Mouse (Mus musculus): ENCODE measurements around the gene Tead1. TPM values are rescaled to one million over a fixed set of nuclear protein-coding genes. Genes with fewer than 3 reads are reported as not detected.

The Tead1 gene
- polyA plus RNA-seq, 1 experiment from 2014 or later = 36.2 TPM

DNA sequence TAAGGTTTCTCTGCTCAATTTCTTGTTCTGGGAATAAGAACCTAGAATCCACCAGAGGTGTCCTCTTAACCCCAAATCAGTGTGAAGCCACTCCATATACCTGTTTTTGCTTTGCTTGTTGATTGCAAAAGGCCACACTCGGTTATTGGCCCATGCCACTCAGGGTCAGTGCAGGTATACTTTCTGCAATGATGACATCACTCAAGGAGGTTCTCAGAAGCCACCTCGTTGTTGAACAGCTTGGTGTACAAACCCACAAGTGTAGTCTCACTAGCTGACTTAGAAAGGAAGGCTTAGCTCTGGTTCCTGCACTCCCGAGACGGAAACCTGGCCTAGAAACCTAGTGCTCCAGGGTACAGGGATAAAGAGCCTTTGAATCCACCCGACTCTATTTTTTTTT is 263.4 kb downstream of the Tead1 start:
- Histone ChIP-seq H3K4me3 (ENCODE audit: low read depth, low read length) (no peak overlapping the region), H3K9ac (replicated peaks; ENCODE audit: low read depth, low read length) (no peak overlapping the region), H3K36me3 (ENCODE audit: control insufficient read depth, insufficient read depth, low read length) (no peaks in the 10 kb centered on the region), H3K4me2 (replicated peaks; ENCODE audit: low read depth, low read length) (no peak overlapping the region), H3K4me1 (ENCODE audit: control insufficient read depth, insufficient read depth, low read length) (no peaks in the 10 kb centered on the region), H3K9me3 (ENCODE audit: control insufficient read depth, low read depth, low read length) (no peaks in the 10 kb centered on the region), H3K27ac (ENCODE audit: low read length) (no peak overlapping the region), H3K27me3 (ENCODE audit: control insufficient read depth, insufficient read depth, low read length) (no peaks in the 10 kb centered on the region)
- WGBS = 59% methylated on average over 5 of the region's 5 CpGs
- ATAC-seq (ENCODE audit: insufficient number of reproducible peaks, insufficient read depth, low FRiP score, low read depth) = no peak

DNA sequence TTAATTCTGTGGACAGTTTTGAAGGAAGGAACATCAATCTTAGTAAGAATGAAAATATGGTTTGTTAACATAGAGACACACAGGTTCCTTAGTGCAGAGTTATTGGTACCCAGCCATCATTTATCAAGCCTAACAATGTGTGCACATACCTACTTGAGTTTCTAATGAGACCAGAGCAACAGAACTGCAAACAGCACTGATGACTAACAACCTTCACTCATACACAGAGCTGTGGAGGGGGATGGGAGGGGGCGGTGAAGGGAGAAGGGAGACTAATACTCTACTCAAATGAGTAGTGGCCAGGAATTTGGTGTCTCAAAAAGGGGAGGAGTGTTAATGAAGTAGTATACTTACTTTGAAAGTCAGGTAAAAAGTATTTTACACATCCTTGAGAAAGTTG is 263.9 kb downstream of the Tead1 start:
- Histone ChIP-seq H3K36me3 (ENCODE audit: control insufficient read depth, insufficient read depth, low read length) (no peaks in the 10 kb centered on the region), H3K4me2 (replicated peaks; ENCODE audit: low read depth, low read length) (no peak overlapping the region), H3K9me3 (ENCODE audit: control insufficient read depth, low read depth, low read length) (no peaks in the 10 kb centered on the region), H3K27ac (ENCODE audit: low read length) (no peak overlapping the region), H3K27me3 (ENCODE audit: control insufficient read depth, insufficient read depth, low read length) (no peaks in the 10 kb centered on the region), H3K4me1 (ENCODE audit: control insufficient read depth, insufficient read depth, low read length) (no peaks in the 10 kb centered on the region), H3K9ac (replicated peaks; ENCODE audit: low read depth, low read length) (no peak overlapping the region), H3K4me3 (ENCODE audit: low read depth, low read length) (no peak overlapping the region)
- 76% methylated on average over 1 of the region's 1 CpGs for WGBS
- ATAC-seq (ENCODE audit: insufficient number of reproducible peaks, insufficient read depth, low FRiP score, low read depth) = no peak

DNA sequence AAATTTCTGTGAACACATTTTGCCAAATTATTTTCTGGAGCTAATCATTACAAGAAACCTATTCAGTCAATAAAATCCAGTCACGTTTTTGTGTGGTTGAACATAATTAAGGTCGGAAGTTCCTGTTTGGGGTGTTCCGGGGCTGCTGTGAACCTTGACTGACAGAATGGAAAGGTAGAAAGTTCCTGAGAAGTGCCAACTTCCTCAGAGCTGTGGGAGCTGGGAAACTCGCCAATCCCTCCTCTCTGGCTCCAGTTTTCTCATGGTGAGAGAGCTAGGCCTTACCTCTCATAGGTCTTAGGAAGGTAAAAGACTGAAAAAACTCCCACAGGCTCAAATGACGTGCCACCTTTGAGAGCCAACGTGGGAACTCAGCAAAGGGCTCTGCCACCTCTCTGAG is 267.6 kb downstream of the Tead1 start:
- WGBS = 43% methylated on average over 6 of the region's 6 CpGs
- H3K4me1 ChIP-seq (ENCODE audit: control insufficient read depth, insufficient read depth, low read length) = no peaks in the 10 kb centered on the region
- H3K4me3 ChIP-seq (ENCODE audit: low read depth, low read length) = no peak overlapping the region
- H3K27ac ChIP-seq (ENCODE audit: low read length) = no peak overlapping the region
- no peaks in the 10 kb centered on the region for H3K36me3 ChIP-seq (ENCODE audit: control insufficient read depth, insufficient read depth, low read length)
- H3K4me2 ChIP-seq (replicated peaks; ENCODE audit: low read depth, low read length) = no peak overlapping the region
- H3K9me3 ChIP-seq (ENCODE audit: control insufficient read depth, low read depth, low read length) = no peaks in the 10 kb centered on the region
- no peaks in the 10 kb centered on the region for H3K27me3 ChIP-seq (ENCODE audit: control insufficient read depth, insufficient read depth, low read length)
- ATAC-seq (ENCODE audit: insufficient number of reproducible peaks, insufficient read depth, low FRiP score, low read depth) = no peak
- H3K9ac ChIP-seq (replicated peaks; ENCODE audit: low read depth, low read length) = no peak overlapping the region

DNA sequence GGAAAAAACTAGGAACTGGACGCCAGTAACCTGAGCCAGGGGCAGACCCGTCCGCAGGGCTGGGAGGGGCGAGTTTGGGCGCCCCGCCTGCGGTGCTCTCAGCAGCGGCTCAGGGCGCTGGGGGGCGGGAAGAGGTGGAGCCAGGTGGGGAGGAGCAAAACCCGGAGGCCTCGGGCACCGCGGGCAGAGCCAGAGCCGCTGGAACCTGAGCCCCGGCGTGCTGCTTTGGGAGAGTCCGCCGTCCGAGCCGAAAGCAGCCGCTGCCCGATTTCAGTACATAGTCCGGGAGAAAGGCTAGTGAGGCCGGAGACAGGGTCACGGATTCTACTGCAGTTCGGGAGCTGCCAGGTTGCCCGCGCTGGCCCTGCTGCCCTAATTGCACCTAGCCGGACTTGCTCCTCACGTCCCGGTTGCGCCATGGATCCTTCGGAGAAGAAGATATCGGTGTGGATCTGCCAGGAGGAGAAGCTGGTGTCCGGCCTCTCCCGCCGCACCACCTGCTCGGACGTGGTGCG is 274.7 kb downstream of the Tead1 start, which contains the start of gene Rassf10:
TSS of gene Rassf10 (plus strand) at position 186 of the 515 bp plus-strand sequence.
- peak; percentile 92 for ATAC-seq (ENCODE audit: insufficient number of reproducible peaks, insufficient read depth, low FRiP score, low read depth)
- Histone ChIP-seq H3K4me3 (ENCODE audit: low read depth, low read length) (peak within 1 kb of the TSS; percentile 58), H3K27ac (ENCODE audit: low read length) (0 out of 2 replicates have a peak within 1 kb of the TSS, but pooled peaks have one; percentile 12), H3K4me2 (replicated peaks; ENCODE audit: low read depth, low read length) (peak within 1 kb of the TSS; percentile 91), H3K36me3 (ENCODE audit: control insufficient read depth, insufficient read depth, low read length) (no peaks in the 10 kb centered on the region), H3K27me3 (ENCODE audit: control insufficient read depth, insufficient read depth, low read length) (peaks cover 10% of the 10 kb centered on the region; the same call in 1 of the 2 replicates), H3K4me1 (ENCODE audit: control insufficient read depth, insufficient read depth, low read length) (no peaks in the 10 kb centered on the region; the same call in none of the 2 replicates), H3K9ac (replicated peaks; ENCODE audit: low read depth, low read length) (peak within 1 kb of the TSS; percentile 42; the same call in 1 of the 2 replicates), H3K9me3 (ENCODE audit: control insufficient read depth, low read depth, low read length) (no peaks in the 10 kb centered on the region)
- WGBS = 1% methylated on average over 41 of the region's 41 CpGs

DNA sequence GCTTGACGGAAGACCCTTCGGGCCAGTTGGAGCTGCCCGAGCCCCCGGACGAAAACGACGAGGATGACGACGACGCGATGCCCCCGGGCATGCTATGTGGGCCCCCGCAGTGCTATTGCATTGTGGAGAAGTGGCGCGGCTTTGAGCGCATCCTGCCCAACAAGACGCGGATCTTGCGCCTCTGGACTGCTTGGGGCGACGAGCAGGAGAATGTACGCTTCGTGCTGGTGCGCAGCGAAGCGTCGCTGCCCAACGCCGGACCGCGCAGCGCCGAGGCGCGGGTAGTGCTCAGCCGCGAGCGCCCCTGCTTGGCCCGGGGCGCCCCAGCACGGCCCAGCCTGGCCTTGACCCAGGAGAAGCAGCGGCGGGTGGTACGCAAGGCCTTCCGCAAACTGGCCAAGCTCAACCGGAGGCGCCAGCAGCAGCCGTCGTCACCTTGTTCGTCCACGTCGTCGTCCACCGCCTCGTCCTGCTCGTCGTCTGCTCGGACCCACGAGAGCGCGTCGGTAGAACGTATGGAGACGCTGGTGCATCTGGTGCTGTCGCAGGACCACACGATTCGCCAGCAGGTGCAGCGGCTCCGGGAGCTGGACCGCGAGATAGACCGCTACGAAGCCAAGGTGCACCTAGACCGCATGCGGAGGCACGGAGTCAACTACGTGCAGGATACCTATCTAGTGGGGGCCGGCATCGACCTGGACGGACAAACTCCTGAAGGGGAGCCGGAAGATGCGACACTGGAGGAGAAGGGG is 275.4 kb downstream of the Tead1 start:
- 0 out of 2 replicates have a peak, but pooled peaks have one; percentile 24 for ATAC-seq (ENCODE audit: insufficient number of reproducible peaks, insufficient read depth, low FRiP score, low read depth)
- H3K27me3 ChIP-seq (ENCODE audit: control insufficient read depth, insufficient read depth, low read length) = peaks cover 10% of the 10 kb centered on the region; the same call in 1 of the 2 replicates
- no peaks in the 10 kb centered on the region; the same call in none of the 2 replicates for H3K4me1 ChIP-seq (ENCODE audit: control insufficient read depth, insufficient read depth, low read length)
- no peaks in the 10 kb centered on the region for H3K9me3 ChIP-seq (ENCODE audit: control insufficient read depth, low read depth, low read length)
- H3K4me2 ChIP-seq (replicated peaks; ENCODE audit: low read depth, low read length) = peak overlapping the region; percentile 91
- 0 out of 2 replicates have a peak overlapping the region, but pooled peaks have one; percentile 12 for H3K27ac ChIP-seq (ENCODE audit: low read length)
- H3K4me3 ChIP-seq (ENCODE audit: low read depth, low read length) = peak overlapping the region; percentile 58
- 1% methylated on average over 81 of the region's 82 CpGs for WGBS
- no peaks in the 10 kb centered on the region for H3K36me3 ChIP-seq (ENCODE audit: control insufficient read depth, insufficient read depth, low read length)
- H3K9ac ChIP-seq (replicated peaks; ENCODE audit: low read depth, low read length) = peak overlapping the region; percentile 42; the same call in 1 of the 2 replicates

DNA sequence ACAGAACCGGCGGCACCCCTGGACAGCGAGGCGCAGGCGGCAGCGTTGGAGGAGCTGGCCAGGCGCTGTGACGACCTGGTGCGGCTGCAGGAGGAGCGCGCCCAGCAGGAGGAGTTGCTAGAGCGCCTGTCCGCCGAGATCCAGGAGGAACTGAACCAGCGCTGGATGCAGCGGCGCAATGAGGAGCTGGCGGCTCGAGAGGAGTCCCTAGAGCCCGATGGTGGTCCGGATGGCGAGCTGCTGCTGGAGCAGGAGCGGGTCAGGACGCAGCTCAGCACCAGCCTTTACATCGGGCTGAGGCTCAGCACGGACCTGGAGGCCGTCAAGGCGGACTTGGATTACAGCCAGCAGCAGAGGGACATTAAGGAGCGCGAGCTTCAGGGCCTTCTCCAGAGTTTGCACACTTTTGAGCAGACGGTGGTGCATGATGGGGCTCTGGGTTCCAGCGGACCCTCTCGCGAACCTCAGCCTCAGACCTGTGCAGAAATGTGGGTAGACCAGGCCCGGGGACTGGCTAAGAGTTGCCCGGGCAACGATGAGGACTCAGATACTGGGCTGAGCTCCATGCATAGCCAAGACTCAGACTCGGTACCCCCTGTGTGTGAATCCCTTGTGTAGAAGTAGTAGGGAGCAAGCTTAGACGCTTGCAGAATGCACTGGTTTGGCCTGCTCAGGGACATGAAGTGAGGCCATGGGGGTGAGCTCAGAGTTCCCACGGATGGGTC is 276.1 kb downstream of the Tead1 start:
- WGBS = 6% methylated on average over 40 of the region's 40 CpGs
- peak overlapping the region; percentile 91 for H3K4me2 ChIP-seq (replicated peaks; ENCODE audit: low read depth, low read length)
- peak overlapping the region; percentile 17; the same call in 1 of the 2 replicates for H3K27ac ChIP-seq (ENCODE audit: low read length)
- no peaks in the 10 kb centered on the region for H3K36me3 ChIP-seq (ENCODE audit: control insufficient read depth, insufficient read depth, low read length)
- peak overlapping the region; percentile 42; the same call in 1 of the 2 replicates for H3K9ac ChIP-seq (replicated peaks; ENCODE audit: low read depth, low read length)
- H3K4me1 ChIP-seq (ENCODE audit: control insufficient read depth, insufficient read depth, low read length) = no peaks in the 10 kb centered on the region; the same call in none of the 2 replicates
- no peaks in the 10 kb centered on the region for H3K9me3 ChIP-seq (ENCODE audit: control insufficient read depth, low read depth, low read length)
- ATAC-seq (ENCODE audit: insufficient number of reproducible peaks, insufficient read depth, low FRiP score, low read depth) = no peak
- peak overlapping the region; percentile 58 for H3K4me3 ChIP-seq (ENCODE audit: low read depth, low read length)
- H3K27me3 ChIP-seq (ENCODE audit: control insufficient read depth, insufficient read depth, low read length) = peaks cover 10% of the 10 kb centered on the region; the same call in 1 of the 2 replicates

DNA sequence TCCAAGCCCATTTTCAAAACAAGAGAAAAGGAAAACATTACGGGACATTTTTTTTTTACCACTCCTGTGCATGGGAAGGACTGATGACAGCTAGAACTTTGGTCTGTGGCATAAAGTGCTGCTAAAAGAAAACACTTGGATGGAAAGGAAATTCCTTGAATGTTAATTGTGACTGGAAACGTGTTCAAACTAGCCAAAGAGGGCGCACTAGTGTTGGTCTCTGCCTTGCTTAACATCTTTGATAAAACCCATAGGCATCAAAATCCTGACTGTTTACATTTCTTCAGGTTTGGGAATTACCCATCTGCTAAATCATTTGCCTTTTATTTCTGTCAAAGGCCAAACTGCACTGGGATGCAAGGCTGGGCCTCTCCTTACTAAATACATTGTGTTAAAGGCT is 276.8 kb downstream of the Tead1 start:
- ATAC-seq (ENCODE audit: insufficient number of reproducible peaks, insufficient read depth, low FRiP score, low read depth) = no peak
- Histone ChIP-seq H3K27ac (ENCODE audit: low read length) (no peak overlapping the region), H3K9ac (replicated peaks; ENCODE audit: low read depth, low read length) (no peak overlapping the region), H3K4me2 (replicated peaks; ENCODE audit: low read depth, low read length) (peak overlapping the region; percentile 91), H3K36me3 (ENCODE audit: control insufficient read depth, insufficient read depth, low read length) (no peaks in the 10 kb centered on the region), H3K9me3 (ENCODE audit: control insufficient read depth, low read depth, low read length) (no peaks in the 10 kb centered on the region), H3K4me1 (ENCODE audit: control insufficient read depth, insufficient read depth, low read length) (no peaks in the 10 kb centered on the region; the same call in none of the 2 replicates), H3K4me3 (ENCODE audit: low read depth, low read length) (peak overlapping the region; percentile 58), H3K27me3 (ENCODE audit: control insufficient read depth, insufficient read depth, low read length) (peaks cover 10% of the 10 kb centered on the region; the same call in 1 of the 2 replicates)
- 31% methylated on average over 3 of the region's 3 CpGs for WGBS

Measured in stomach, embryonic 14.5 days (tissue).